8 mouse cellular contexts compared by ENCODE assay signal in the genomic region with DNA sequence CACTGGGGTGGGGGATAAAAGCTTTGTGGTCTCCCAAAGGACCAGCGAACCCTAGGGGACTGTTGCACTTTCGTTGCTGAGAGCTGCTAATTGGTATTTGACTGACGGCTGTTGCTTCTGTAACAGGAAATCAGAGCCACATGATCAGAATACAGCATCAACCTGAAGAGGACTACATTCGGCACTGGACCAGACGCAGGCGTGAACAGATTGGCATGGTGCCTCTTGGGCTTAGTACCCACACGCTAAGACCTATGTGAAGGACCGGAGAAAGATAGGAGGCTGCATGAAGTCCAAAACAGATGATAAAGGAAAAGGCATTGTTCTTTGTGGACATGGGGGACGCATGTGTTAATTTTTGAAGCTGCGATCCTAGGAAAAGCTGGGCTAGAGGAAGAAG. TPM values are rescaled to one million over a fixed set of nuclear protein-coding genes. Genes with fewer than 3 reads are reported as not detected.
DNase-seq lines count a peak whose midpoint lies in the region; ATAC-seq and TF ChIP-seq lines count a peak whose summit lies in the region.
"Had no signal": no experiment of that assay in that cellular context is flagged by ENCODE, and none has a peak within 500 bp of the region (broad histone marks: within the 10 kb centered on the region; RNA-seq: fewer than 3 reads in every experiment).

No protein-coding gene starts in this region.

- intact Hi-C loops in left cerebral cortex, postnatal 36 days (cut with DNase I): loop anchor here (5.0 kb wide), 2 partner anchors 75 to 125 kb away; partner anchors contain the start of genes Gm49336 and Nupl1

- ATAC-seq in frontal cortex, adult (ENCODE audit: low TSS enrichment): peak; percentile 36
- no peak for ATAC-seq in inflammation-experienced regulatory T-cells, adult 6 months

- H3K36me3 ChIP-seq in E14TG2a.4 (ENCODE audit: insufficient read depth, low read length): no peaks in the 10 kb centered on the region

- H3K9me3 ChIP-seq in E14TG2a.4 (ENCODE audit: low read length): peaks cover 12% of the 10 kb centered on the region; the same call in 1 of the 2 replicates
- H3K9me3 ChIP-seq: megakaryocyte, embryonic 14.5 days had no signal

- 13% methylated on average over 10 of the region's 10 CpGs for WGBS in olfactory bulb, adult 2 months

- TF ChIP-seq CTCF in E14TG2a.4 (conservative IDR thresholded peaks at IDR 0.05; ENCODE audit: low read length): no peak
- no peak for TF ChIP-seq CTCF in olfactory bulb, adult 2 months (IDR thresholded peaks at IDR 0.05; ENCODE audit: insufficient read depth, low read depth, low read length)

- peak overlapping the region; percentile 79 for H3K4me3 ChIP-seq in E14TG2a.4 (replicated peaks; ENCODE audit: low read length)
- peak overlapping the region; percentile 65 for H3K4me3 ChIP-seq in olfactory bulb, adult 2 months (ENCODE audit: insufficient read depth, low read depth, low read length)

- peaks cover 71% of the 10 kb centered on the region for H3K27me3 ChIP-seq in E14TG2a.4 (ENCODE audit: insufficient read depth, low read length)

- H3K27ac ChIP-seq in olfactory bulb, adult 2 months (ENCODE audit: insufficient read depth, low read depth, low read length): peak overlapping the region; percentile 87

- DNase-seq in cerebellum, adult 11 months: peak; percentile 77
- DNase-seq in left cerebral cortex, postnatal 36 days (ENCODE audit: low spot score in 2 of 2): peak; percentile 54
- no peak for DNase-seq in Muller cell, postnatal 12 days (ENCODE audit: inconsistent ontology term)

- H3K4me1 ChIP-seq in E14TG2a.4 (replicated peaks; ENCODE audit: low read depth, low read length): peaks cover 12% of the 10 kb centered on the region
- peaks cover 8% of the 10 kb centered on the region; the same call in 1 of the 2 replicates for H3K4me1 ChIP-seq in olfactory bulb, adult 2 months (ENCODE audit: control insufficient read depth, insufficient read depth, low read length)

- TF ChIP-seq POLR2A in olfactory bulb, adult 2 months (IDR thresholded peaks at IDR 0.05; ENCODE audit: insufficient read depth, low read depth, low read length): no peak

RNA-seq across cellular contexts. Expression of gene Amer2, which starts 4.5 kb away (rescaled TPM):
- total RNA-seq in left cerebral cortex, postnatal 36 days (2021): 10 to 100 TPM; 36.7 to 42.5 TPM
- not detected in 2 replicates for polyA plus RNA-seq in olfactory bulb, adult 2 months (2012; ENCODE audit: insufficient read depth, insufficient read length, low replicate concordance, missing spikeins)
- polyA plus RNA-seq in inflammation-experienced regulatory T-cells, adult 6 months (2017; shearing (Covaris generic)): not detected
